Mouse (Mus musculus): ENCODE measurements around the gene Iffo1. TPM values are rescaled to one million over a fixed set of nuclear protein-coding genes. Genes with fewer than 3 reads are reported as not detected.
A peak's percentile ranks its signal among the peaks of the same experiment; 100 is the strongest.

The Iffo1 gene
- 29.9 TPM in 2 replicates for polyA plus RNA-seq (2012; rRNA removed)

GRCm38 (mm10) chr6:125145001-125145400 lies at the start of gene Iffo1:
Gene Iffo1 (plus strand): TSS chr6:125145241.
- peak; percentile 97 for DNase-seq (ENCODE audit: low read depth)
- no peak for TF ChIP-seq POLR2A (IDR thresholded peaks at IDR 0.05; ENCODE audit: borderline replicate concordance, extremely low read depth, insufficient read depth, insufficient read length, poor library complexity, severe bottlenecking)
- TF ChIP-seq CTCF (IDR thresholded peaks at IDR 0.05; ENCODE audit: borderline replicate concordance, extremely low read depth, insufficient read depth, insufficient read length), result peak; percentile 63

GRCm38 (mm10) chr6:125095391-125096278 lies 49.4 kb upstream of the Iffo1 start, which contains the start of gene Chd4:
Gene Chd4 (plus strand): TSS chr6:125095981.
- peak; percentile 56; the same call in 1 of the 2 replicates for TF ChIP-seq POLR2A (IDR thresholded peaks at IDR 0.05; ENCODE audit: borderline replicate concordance, extremely low read depth, insufficient read depth, insufficient read length, poor library complexity, severe bottlenecking)
- TF ChIP-seq CTCF (IDR thresholded peaks at IDR 0.05; ENCODE audit: borderline replicate concordance, extremely low read depth, insufficient read depth, insufficient read length), result no peak
- DNase-seq (ENCODE audit: low read depth), result peak; percentile 98

GRCm38 (mm10) chr6:125096279-125096596 lies 48.8 kb upstream of the Iffo1 start:
- TF ChIP-seq POLR2A (IDR thresholded peaks at IDR 0.05; ENCODE audit: borderline replicate concordance, extremely low read depth, insufficient read depth, insufficient read length, poor library complexity, severe bottlenecking), result no peak
- TF ChIP-seq CTCF (IDR thresholded peaks at IDR 0.05; ENCODE audit: borderline replicate concordance, extremely low read depth, insufficient read depth, insufficient read length), result no peak
- DNase-seq (ENCODE audit: low read depth), result no peak

GRCm38 (mm10) chr6:125096597-125097345 lies 48.3 kb upstream of the Iffo1 start:
- TF ChIP-seq POLR2A (IDR thresholded peaks at IDR 0.05; ENCODE audit: borderline replicate concordance, extremely low read depth, insufficient read depth, insufficient read length, poor library complexity, severe bottlenecking), result no peak
- TF ChIP-seq CTCF (IDR thresholded peaks at IDR 0.05; ENCODE audit: borderline replicate concordance, extremely low read depth, insufficient read depth, insufficient read length), result no peak
- DNase-seq (ENCODE audit: low read depth), result peak; percentile 70

GRCm38 (mm10) chr6:125097346-125097689 lies 47.7 kb upstream of the Iffo1 start:
- TF ChIP-seq POLR2A (IDR thresholded peaks at IDR 0.05; ENCODE audit: borderline replicate concordance, extremely low read depth, insufficient read depth, insufficient read length, poor library complexity, severe bottlenecking), result no peak
- DNase-seq (ENCODE audit: low read depth), result peak; percentile 39

GRCm38 (mm10) chr6:125097951-125098350 lies 47.1 kb upstream of the Iffo1 start:
- TF ChIP-seq POLR2A (IDR thresholded peaks at IDR 0.05; ENCODE audit: borderline replicate concordance, extremely low read depth, insufficient read depth, insufficient read length, poor library complexity, severe bottlenecking) (no peak), CTCF (IDR thresholded peaks at IDR 0.05; ENCODE audit: borderline replicate concordance, extremely low read depth, insufficient read depth, insufficient read length) (no peak)
- DNase-seq (ENCODE audit: low read depth), result no peak

- no peak for DNase-seq (ENCODE audit: low read depth)
- TF ChIP-seq CTCF (IDR thresholded peaks at IDR 0.05; ENCODE audit: borderline replicate concordance, extremely low read depth, insufficient read depth, insufficient read length) (no peak), POLR2A (IDR thresholded peaks at IDR 0.05; ENCODE audit: borderline replicate concordance, extremely low read depth, insufficient read depth, insufficient read length, poor library complexity, severe bottlenecking) (no peak)
Measured at GRCm38 (mm10) chr6:125098513-125098912, 46.5 kb upstream of the Iffo1 start.

- peak; percentile 86 for DNase-seq (ENCODE audit: low read depth)
- TF ChIP-seq POLR2A (IDR thresholded peaks at IDR 0.05; ENCODE audit: borderline replicate concordance, extremely low read depth, insufficient read depth, insufficient read length, poor library complexity, severe bottlenecking) (no peak), CTCF (IDR thresholded peaks at IDR 0.05; ENCODE audit: borderline replicate concordance, extremely low read depth, insufficient read depth, insufficient read length) (no peak)
Measured at GRCm38 (mm10) chr6:125099421-125099971, 45.5 kb upstream of the Iffo1 start.

GRCm38 (mm10) chr6:125101444-125101843 lies 43.6 kb upstream of the Iffo1 start:
- TF ChIP-seq POLR2A (IDR thresholded peaks at IDR 0.05; ENCODE audit: borderline replicate concordance, extremely low read depth, insufficient read depth, insufficient read length, poor library complexity, severe bottlenecking), result no peak
- TF ChIP-seq CTCF (IDR thresholded peaks at IDR 0.05; ENCODE audit: borderline replicate concordance, extremely low read depth, insufficient read depth, insufficient read length), result no peak
- DNase-seq (ENCODE audit: low read depth), result no peak

- no peak for DNase-seq (ENCODE audit: low read depth)
- TF ChIP-seq CTCF (IDR thresholded peaks at IDR 0.05; ENCODE audit: borderline replicate concordance, extremely low read depth, insufficient read depth, insufficient read length), result no peak
- TF ChIP-seq POLR2A (IDR thresholded peaks at IDR 0.05; ENCODE audit: borderline replicate concordance, extremely low read depth, insufficient read depth, insufficient read length, poor library complexity, severe bottlenecking), result no peak
Measured at GRCm38 (mm10) chr6:125104223-125104622, 40.8 kb upstream of the Iffo1 start.

GRCm38 (mm10) chr6:125107705-125108104 lies 37.3 kb upstream of the Iffo1 start:
- TF ChIP-seq CTCF (IDR thresholded peaks at IDR 0.05; ENCODE audit: borderline replicate concordance, extremely low read depth, insufficient read depth, insufficient read length) (peak; percentile 44; the same call in 1 of the 2 replicates), POLR2A (IDR thresholded peaks at IDR 0.05; ENCODE audit: borderline replicate concordance, extremely low read depth, insufficient read depth, insufficient read length, poor library complexity, severe bottlenecking) (no peak)

More at GRCm38 (mm10) chr6:125107705-125108104, 37.3 kb upstream of the Iffo1 start:
- no peak for DNase-seq (ENCODE audit: low read depth)

Measured in brain, embryonic 14.5 days (tissue).